Mouse (Mus musculus) ES-E14 (cell line): ENCODE measurements at regions not wholly inside any gene's neighbourhood (a gene's known extent, or its start where the extent isn't known, plus 50 kb on each side); places are given as distances from the start of the nearest gene placed in this dataset.

Experiments used
- DNase-seq: peaks from one replicate; pipeline ENCODE4 v3.0.0-alpha.2; 2013; ENCODE audit warnings: low read depth, low spot score
- H3K27ac ChIP-seq: 2 replicates; pipeline ENCODE4 v1.5.1; 2012; ENCODE audit warnings: low read depth, mild to moderate bottlenecking, low read length, moderate library complexity, mixed read lengths; ENCODE audit not compliant: poor library complexity, insufficient read depth, severe bottlenecking
- H3K36me3 ChIP-seq: 2 replicates; pipeline ENCODE4 v1.6.1; 2012; ENCODE audit warnings: mild to moderate bottlenecking, low read length, moderate library complexity, mixed read lengths; ENCODE audit not compliant: control insufficient read depth, poor library complexity, insufficient read depth, severe bottlenecking
- H3K4me1 ChIP-seq, 2 experiments: fragments of 150-350 bp in 1 of 2; sonication (generic) in 1 of 2; 2 replicates each; pipeline ENCODE4 v1.6.1; 2012; ENCODE audit warnings: low read length in 2 of 2, mild to moderate bottlenecking in 1 of 2, mixed read lengths in 1 of 2; ENCODE audit not compliant: control insufficient read depth in 2 of 2, insufficient read depth in 2 of 2, poor library complexity in 1 of 2
- H3K4me3 ChIP-seq, 2 experiments: fragments of 150-350 bp in 1 of 2; sonication (generic) in 1 of 2; 2 replicates each; pipeline ENCODE4 v1.5.1; 2012; ENCODE audit warnings: low read length in 2 of 2, low read depth in 1 of 2, mild to moderate bottlenecking in 1 of 2, mixed read lengths in 1 of 2; ENCODE audit not compliant: insufficient read depth in 1 of 2, poor library complexity in 1 of 2, severe bottlenecking in 1 of 2
- H3K9ac ChIP-seq: 2 replicates; pipeline ENCODE4 v1.6.1; 2012; ENCODE audit warnings: low read depth, mild to moderate bottlenecking, low read length, mixed read lengths; ENCODE audit not compliant: poor library complexity, insufficient read depth, severe bottlenecking
- H3K9me3 ChIP-seq: fragments of 150-350 bp; sonication (generic); 2 replicates; pipeline ENCODE4 v1.6.1; 2012; ENCODE audit warnings: low read depth, mild to moderate bottlenecking, low read length; ENCODE audit not compliant: control insufficient read depth, insufficient read depth
- CHD2 ChIP-seq: IDR thresholded peaks from 2 replicates; pipeline ENCODE4 v1.6.1; 2014; ENCODE audit warnings: mild to moderate bottlenecking, low read depth, low read length, inconsistent platforms
- HCFC1 ChIP-seq: IDR thresholded peaks from 2 replicates; pipeline ENCODE4 v1.6.1; 2012; ENCODE audit warnings: low read length, inconsistent platforms, borderline replicate concordance; ENCODE audit not compliant: insufficient read depth
- MAFK ChIP-seq: IDR thresholded peaks from 2 replicates; pipeline ENCODE4 v1.6.1; 2014; ENCODE audit warnings: mild to moderate bottlenecking, low read depth, low read length, inconsistent platforms; ENCODE audit not compliant: insufficient read depth
- ZC3H11A ChIP-seq: IDR thresholded peaks from 2 replicates; pipeline ENCODE4 v1.6.1; 2012; ENCODE audit warnings: low read depth, mild to moderate bottlenecking, inconsistent platforms, low read length, borderline replicate concordance
- ZNF384 ChIP-seq: IDR thresholded peaks from 2 replicates; pipeline ENCODE4 v1.6.1; 2012; ENCODE audit warnings: low read depth, low read length, inconsistent platforms
- in situ Hi-C, 2 experiments: fragments of 600-800 bp; cut with MboI; formaldehyde crosslinking; loops; one replicate each; pipeline ENCODE4 v1.15.1; 2025; ENCODE audit warnings: low sequenced_read_pairs in 2 of 2, inconsistent platforms in 1 of 2; ENCODE audit not compliant: unreplicated experiment in 2 of 2

DNA sequence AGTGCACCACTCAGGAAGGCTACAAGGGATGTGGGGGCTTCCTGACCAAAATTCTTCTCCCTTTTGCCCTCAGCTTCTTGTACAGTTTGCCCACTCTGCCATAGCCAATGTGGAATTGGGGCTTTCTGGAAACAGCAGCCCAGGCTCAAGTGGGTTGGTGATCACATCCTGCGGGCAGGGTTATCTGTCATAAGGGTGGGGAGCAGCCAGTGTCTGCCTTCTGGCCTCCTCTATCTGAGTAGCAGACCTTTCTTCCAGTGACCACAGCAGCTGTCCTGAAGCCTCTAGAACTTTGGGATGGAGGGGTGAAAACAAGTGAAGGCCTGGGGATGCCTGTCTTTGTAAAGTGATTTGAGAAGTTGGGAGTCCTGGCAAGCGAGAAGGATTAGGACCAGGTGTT is 228.2 kb downstream of the Bcl11a start:
- H3K27ac ChIP-seq = no peak overlapping the region
- no peaks in the 10 kb centered on the region for H3K36me3 ChIP-seq

DNA sequence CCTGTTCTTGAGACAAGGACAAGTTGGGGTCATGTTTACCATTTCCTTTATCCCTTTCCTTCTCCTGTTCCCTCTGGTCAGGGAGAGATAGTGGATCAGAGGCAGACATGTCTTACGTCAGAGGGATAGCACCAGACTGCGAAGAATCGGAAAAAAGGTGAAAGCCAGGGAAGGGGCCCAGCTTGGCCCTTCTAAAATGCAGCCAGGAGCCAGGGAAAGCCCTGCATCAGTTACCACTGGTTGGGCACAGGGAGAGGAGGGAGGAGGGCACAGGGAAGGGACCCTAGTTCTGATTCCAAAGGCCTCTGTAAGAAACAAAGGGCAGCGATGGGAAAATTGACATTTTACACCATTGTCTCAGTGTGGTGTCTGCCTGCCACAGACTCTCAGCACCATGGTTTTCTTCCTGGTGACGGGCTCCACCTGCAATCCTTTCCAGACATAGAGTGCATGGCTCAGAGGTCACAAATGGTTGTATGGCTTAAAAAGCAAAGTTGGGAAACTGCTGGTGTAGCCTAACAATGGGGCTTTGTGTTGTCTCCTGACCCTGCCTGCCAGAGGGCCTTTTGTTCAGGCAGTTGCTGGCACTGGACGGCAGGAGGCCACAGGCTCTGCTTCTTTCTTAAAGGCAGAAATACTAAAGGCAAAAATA is 229.9 kb downstream of the Bcl11a start:
- TF ChIP-seq ZNF384 (no peak), ZC3H11A (no peak), HCFC1 (no peak), CHD2 (no peak), MAFK (no peak)
- in situ Hi-C loops = no loop called here
- H3K9ac ChIP-seq = no peak overlapping the region

More for the DNA sequence above, 228.2 kb downstream of the Bcl11a start:
- Histone ChIP-seq H3K9ac (no peak overlapping the region), H3K9me3 (no peaks in the 10 kb centered on the region), H3K4me3 (peak overlapping the region in 1 of 2 experiments; percentile 65; a peak in 2 of 4 replicates), H3K4me1 (peaks cover 0 to 8% of the 10 kb centered on the region in 2 experiments; a peak in 1 of 4 replicates)
- in situ Hi-C loops = no loop called here
- TF ChIP-seq CHD2 = no peak
- TF ChIP-seq ZC3H11A = no peak
- TF ChIP-seq ZNF384 = no peak
- no peak for TF ChIP-seq MAFK
- no peak for TF ChIP-seq HCFC1
- no peak for DNase-seq

DNA sequence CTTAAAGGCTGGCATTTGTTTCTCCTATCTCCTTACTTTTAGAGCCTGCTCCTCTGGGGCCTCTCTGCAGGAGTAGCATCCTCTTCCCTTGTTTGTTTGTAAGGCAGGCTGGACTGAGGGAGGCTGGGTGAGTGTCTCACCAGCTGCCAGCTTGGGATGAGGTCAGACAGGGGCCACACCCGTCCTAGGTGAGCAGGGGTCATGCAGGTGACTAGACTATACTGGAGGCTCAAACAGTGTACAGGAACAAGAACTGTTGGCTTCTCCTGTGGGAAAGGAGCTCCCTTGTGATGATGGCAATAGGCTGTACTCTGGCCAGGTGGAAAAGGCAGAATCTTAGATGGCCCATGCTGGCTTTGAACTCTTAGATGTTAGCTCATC is 230.4 kb downstream of the Bcl11a start:
- no peak for DNase-seq
- H3K36me3 ChIP-seq = no peaks in the 10 kb centered on the region
- no peak overlapping the region for H3K4me3 ChIP-seq
- in situ Hi-C loops = no loop called here
- H3K27ac ChIP-seq = no peak overlapping the region
- no peak overlapping the region for H3K9ac ChIP-seq
- H3K9me3 ChIP-seq = no peaks in the 10 kb centered on the region
- TF ChIP-seq ZNF384 (no peak), ZC3H11A (no peak), MAFK (no peak), CHD2 (no peak), HCFC1 (no peak)
- peaks cover 0 to 8% of the 10 kb centered on the region in 2 experiments; a peak in 1 of 4 replicates for H3K4me1 ChIP-seq

More for the DNA sequence above, 229.9 kb downstream of the Bcl11a start:
- H3K27ac ChIP-seq = no peak overlapping the region
- no peak overlapping the region for H3K4me3 ChIP-seq
- H3K4me1 ChIP-seq = peaks cover 0 to 8% of the 10 kb centered on the region in 2 experiments; a peak in 1 of 4 replicates
- no peaks in the 10 kb centered on the region for H3K36me3 ChIP-seq
- H3K9me3 ChIP-seq = no peaks in the 10 kb centered on the region
- no peak for DNase-seq

DNA sequence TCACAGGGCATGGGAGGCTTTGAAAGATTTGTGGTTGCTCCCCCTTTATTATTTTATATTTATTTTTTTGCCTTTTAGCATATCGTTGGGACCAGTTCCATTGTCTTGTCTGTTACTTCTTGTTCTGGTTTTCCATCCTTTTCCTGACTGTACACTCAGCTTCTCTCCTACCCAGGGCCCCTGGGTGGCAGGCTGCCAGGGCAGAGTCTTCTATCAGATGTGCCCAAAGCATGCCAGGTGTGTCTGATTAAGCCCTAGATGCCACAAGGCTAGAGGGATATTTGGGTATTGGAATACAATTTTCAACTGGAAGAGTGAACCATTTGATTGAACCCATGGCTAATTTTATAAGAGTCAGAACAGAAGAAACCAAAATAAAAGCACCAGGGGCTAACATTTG is 236.2 kb downstream of the Bcl11a start:
- Histone ChIP-seq H3K27ac (no peak overlapping the region), H3K4me1 (no peaks in the 10 kb centered on the region), H3K9ac (no peak overlapping the region), H3K36me3 (no peaks in the 10 kb centered on the region), H3K4me3 (no peak overlapping the region), H3K9me3 (no peaks in the 10 kb centered on the region)
- in situ Hi-C loops = no loop called here
- TF ChIP-seq HCFC1 (no peak), ZC3H11A (no peak), CHD2 (no peak), MAFK (no peak), ZNF384 (no peak)
- DNase-seq = no peak
